Mouse (Mus musculus) hematopoietic stem cell, adult 5-6 weeks (primary cell): ENCODE data around the gene Gm49368. TPM values are rescaled to one million over a fixed set of nuclear protein-coding genes. Genes with fewer than 3 reads are reported as not detected.
A peak's percentile ranks its signal among the peaks of the same experiment; 100 is the strongest.
"Not testable (repeated sequence)": the region's sequence is repeated elsewhere in the genome, so short reads cannot be mapped to it uniquely, and the experiment has no call there.

Experiments
- ATAC-seq, 2 experiments: fragments of 125-278 bp in 1 of 2; replicated peaks in 1 of 2; 2 replicates each; pipeline ENCODE4 v1.8.0; 2016 to 2017; ENCODE audit warnings: inconsistent platforms in 2 of 2, mild to moderate bottlenecking in 2 of 2, moderate number of reproducible peaks in 2 of 2, low read depth in 1 of 2, moderate TSS enrichment in 1 of 2; ENCODE audit not compliant: low FRiP score in 2 of 2, poor library complexity in 2 of 2, severe bottlenecking in 2 of 2, insufficient read depth in 1 of 2, low TSS enrichment in 1 of 2
- total RNA-seq: library from RNA; stranded (forward); fragments of 172-1452, 232-1000 nt; gene quantifications from 2 replicates; pipeline ENCODE4 v1.2.3, GENCODE M21; 2017

The Gm49368 gene
- total RNA-seq: 0.56 TPM in 1 of 2 replicates, not detected in the other

GRCm38 (mm10) chr7:128062456-128062855, at the start of gene Gm49368, which contains the start of gene Itgam:
Gene Gm49368 (plus strand): TSS chr7:128062683.
Gene Itgam (plus strand): TSS chr7:128062640.
- ATAC-seq: peak; percentile 61 to 63

GRCm38 (mm10) chr7:128013116-128013515, 49.4 kb upstream of the Gm49368 start:
- ATAC-seq: no peak

DNA sequence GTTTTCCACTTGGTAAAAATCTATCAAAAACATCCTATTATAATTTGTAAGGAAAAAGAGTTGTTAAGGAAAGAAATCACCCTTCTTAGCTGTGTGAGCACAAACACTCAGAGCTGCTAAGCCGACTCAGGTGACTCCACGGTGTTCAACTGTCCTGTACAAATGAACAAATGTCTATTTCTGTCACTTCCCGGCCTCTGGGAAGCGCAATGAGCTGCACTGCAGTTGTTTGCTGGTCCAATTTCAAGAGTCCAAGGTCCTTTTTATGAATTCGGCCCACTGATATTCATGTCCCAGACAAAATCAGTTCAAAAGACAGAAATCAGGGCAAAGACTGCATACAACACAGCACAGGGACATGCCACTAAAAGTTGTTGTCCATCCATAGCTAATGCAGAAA, 46.3 kb upstream of the Gm49368 start:
- not testable (repeated sequence) for ATAC-seq

DNA sequence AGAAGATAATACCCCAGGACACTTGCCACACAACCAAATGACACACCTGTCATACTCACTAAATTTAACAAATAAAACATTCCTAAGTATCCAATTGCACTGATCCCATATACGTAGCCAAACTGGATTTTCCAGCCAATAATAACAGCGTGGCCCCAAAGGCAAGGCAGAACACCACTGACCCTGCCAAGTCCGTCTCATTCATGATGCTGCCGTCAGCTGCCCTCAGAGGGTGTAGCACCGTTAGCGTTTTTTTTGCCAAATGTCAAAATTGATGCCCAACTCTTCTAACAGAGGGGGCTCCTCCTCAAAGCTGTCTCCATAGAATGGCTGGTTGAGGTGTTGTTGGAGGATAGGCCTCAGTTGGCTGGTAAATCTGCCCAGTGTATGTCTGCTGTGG, 45.8 kb upstream of the Gm49368 start:
- no peak for ATAC-seq

- ATAC-seq: no peak
These were observed 44.2 kb upstream of the Gm49368 start for GRCm38 (mm10) chr7:128018275-128018674.

- no peak; a peak in 1 of 4 replicates for ATAC-seq
These were observed 43.3 kb upstream of the Gm49368 start for GRCm38 (mm10) chr7:128019187-128019586.

DNA sequence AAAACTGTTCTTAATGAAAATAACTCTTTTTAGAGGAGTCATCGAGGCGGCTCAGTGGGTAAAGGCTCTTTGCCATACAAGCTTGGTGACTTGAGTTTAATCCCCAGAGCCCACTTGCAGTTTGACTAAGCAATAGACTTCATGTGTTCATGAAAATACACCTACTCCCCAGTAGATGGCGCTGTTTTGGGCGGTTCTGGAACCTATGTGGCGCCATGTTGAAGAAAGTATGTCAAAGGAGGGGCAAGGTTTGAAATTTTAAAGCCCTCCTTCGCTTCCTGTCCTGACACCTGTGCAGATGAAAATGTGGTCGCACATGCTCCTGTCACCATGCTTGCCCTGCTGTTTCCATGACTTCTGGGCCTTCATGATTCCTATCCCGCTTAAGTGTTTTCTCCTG, 39.5 kb upstream of the Gm49368 start:
- 0 out of 4 replicates have a peak, but pooled peaks of 1 of the 2 experiments have one; percentile 12 for ATAC-seq

DNA sequence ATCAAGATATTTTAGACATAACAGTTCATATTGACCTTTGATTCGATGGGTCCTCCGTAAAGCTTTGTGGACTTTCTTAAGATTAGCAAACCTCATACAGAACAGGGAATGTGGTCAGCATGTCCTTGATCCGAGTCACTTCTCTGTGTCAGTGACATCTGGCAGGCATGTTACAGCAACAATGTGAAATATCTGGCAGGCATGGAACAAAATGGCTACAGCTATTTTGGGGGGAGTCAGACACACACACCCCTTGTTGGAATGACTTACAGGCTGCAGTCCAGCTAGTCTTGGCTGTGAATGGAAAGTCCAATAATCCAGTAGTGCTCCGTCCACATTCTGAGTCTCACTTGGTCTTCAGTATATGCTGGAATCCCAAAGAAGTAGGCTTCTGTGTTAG, 38.9 kb upstream of the Gm49368 start:
- ATAC-seq: no peak

DNA sequence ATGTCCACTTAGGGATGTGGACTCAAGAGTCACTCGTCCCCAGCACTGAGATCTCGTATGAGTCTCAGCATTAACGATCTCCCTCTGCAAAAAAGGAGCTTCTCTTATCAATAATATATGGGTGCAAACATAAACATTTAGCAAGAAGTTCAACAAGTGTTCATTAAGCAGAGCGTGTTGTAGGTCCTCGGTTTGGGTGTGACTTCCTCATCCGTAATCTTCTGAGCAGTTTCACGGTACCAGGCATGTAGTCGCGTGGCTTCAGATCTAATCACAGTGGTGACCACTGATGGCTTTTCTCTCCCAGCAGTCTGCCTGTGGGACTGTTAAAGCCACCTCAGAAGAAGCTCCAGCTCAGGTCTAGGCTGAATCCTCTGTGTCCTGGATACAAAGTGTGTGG, 38.1 kb upstream of the Gm49368 start:
- no peak for ATAC-seq

GRCm38 (mm10) chr7:128024932-128025331, 37.6 kb upstream of the Gm49368 start:
- no peak for ATAC-seq

GRCm38 (mm10) chr7:128025381-128025780, 37.1 kb upstream of the Gm49368 start:
- peak in 1 of 2 experiments; percentile 56; a peak in 2 of 4 replicates for ATAC-seq

GRCm38 (mm10) chr7:128031403-128031976, 31.0 kb upstream of the Gm49368 start:
- ATAC-seq: no peak

DNA sequence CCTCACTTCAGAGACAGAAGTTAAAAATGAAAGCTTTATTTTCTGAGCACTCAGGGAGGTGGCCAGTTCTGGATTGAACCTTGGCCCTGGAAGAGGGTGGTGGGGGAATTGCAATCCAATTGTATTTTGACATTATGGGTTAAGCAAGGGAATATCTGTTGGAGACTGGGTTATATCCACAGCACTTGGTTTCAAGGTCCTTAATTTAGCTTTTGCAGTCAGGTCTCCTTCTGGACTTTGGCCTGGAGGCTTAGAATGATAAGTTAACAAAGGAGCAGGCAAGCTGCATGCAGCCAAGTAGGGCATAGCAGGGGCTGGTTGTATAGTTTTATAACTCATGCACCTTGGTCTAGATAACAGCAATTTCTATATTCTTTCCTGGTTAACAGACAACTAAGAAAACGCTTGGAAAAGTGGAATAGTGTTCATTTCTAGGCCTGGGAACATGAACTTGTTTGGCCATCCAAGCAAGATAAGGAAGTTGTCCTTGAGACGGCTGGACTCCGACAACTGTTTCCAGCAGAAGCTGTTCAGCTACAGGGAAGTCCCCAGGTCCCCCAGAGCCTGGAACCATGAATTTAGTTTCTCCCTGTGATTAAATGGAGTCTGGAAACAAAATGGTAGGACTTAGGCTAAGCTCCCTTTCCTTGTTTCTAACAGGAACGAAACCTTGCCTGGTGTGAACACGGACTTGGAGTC, 30.0 kb upstream of the Gm49368 start:
- ATAC-seq: no peak

- no peak for ATAC-seq
These were observed 29.5 kb upstream of the Gm49368 start for GRCm38 (mm10) chr7:128032989-128033293.

GRCm38 (mm10) chr7:128033616-128034015, 28.9 kb upstream of the Gm49368 start:
- no peak for ATAC-seq

GRCm38 (mm10) chr7:128042161-128042820, 20.2 kb upstream of the Gm49368 start:
- ATAC-seq: peak; percentile 93 to 94

DNA sequence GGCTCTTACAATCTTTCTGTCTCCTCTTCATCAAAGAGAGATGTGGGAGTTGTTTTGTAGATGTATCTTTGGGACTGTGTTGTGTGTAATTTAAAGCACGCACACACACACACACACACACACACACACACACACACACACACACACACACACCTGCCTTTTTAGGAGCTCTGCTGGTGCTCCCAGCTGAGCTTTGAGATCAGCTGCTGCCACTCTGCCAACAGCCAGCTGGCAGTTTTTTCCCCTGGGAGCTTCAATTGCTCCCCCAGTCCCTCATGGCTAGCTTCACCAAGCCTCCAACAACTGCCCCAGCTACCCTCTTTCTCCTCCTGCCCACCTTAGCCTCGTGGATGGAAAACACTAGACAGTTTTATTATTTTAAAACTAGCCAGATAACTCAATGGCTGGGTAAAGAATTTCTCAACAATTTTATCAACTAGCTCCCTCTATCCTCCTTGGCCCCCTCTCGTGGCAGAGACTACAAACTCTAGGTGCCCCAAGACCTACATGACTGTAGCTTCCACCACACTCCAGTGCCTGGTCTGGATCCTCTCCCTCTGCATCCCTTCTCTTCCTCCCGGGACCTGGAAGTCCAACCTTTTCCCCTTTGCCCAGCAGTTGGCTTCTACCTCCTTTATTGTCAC, 18.2 kb upstream of the Gm49368 start:
- no peak for ATAC-seq

- no peak for ATAC-seq
These were observed 16.8 kb upstream of the Gm49368 start for GRCm38 (mm10) chr7:128045640-128046039.
